Mouse (Mus musculus): Measurements from ENCODE around the gene Smad3. TPM values are rescaled to one million over a fixed set of nuclear protein-coding genes. Genes with fewer than 3 reads are reported as not detected.

Gene Smad3
- polyA plus RNA-seq, 1 experiment from 2014 or later, result 27.7 TPM

GRCm38 (mm10) chr9:63707816-63708588 is 49.8 kb downstream of the Smad3 start:
- H3K36me3 ChIP-seq, result peaks cover 42% of the 10 kb centered on the region
- no peak for DNase-seq (ENCODE audit: low spot score)
- H3K27me3 ChIP-seq (ENCODE audit: low read depth, poor library complexity, severe bottlenecking), result no peaks in the 10 kb centered on the region
- peaks cover 49% of the 10 kb centered on the region for H3K4me1 ChIP-seq
- H3K4me3 ChIP-seq, result no peak overlapping the region
- 84% methylated on average over 9 of the region's 9 CpGs for WGBS
- H3K27ac ChIP-seq, result 0 out of 2 replicates have a peak overlapping the region, but pooled peaks have one; percentile 6
- 0 out of 2 replicates have a peak, but pooled peaks cover 7% of the 10 kb centered on the region for H3K9me3 ChIP-seq (replicated peaks)

GRCm38 (mm10) chr9:63706152-63706733 is 51.6 kb downstream of the Smad3 start:
- Histone ChIP-seq H3K36me3 (peaks cover 32% of the 10 kb centered on the region), H3K9me3 (replicated peaks) (0 out of 2 replicates have a peak, but pooled peaks cover 7% of the 10 kb centered on the region), H3K27ac (peak overlapping the region; percentile 56), H3K27me3 (ENCODE audit: low read depth, poor library complexity, severe bottlenecking) (no peaks in the 10 kb centered on the region), H3K4me3 (no peak overlapping the region), H3K4me1 (peaks cover 58% of the 10 kb centered on the region)
- no peak for DNase-seq (ENCODE audit: low spot score)
- WGBS, result 43% methylated on average over 9 of the region's 9 CpGs

DNA sequence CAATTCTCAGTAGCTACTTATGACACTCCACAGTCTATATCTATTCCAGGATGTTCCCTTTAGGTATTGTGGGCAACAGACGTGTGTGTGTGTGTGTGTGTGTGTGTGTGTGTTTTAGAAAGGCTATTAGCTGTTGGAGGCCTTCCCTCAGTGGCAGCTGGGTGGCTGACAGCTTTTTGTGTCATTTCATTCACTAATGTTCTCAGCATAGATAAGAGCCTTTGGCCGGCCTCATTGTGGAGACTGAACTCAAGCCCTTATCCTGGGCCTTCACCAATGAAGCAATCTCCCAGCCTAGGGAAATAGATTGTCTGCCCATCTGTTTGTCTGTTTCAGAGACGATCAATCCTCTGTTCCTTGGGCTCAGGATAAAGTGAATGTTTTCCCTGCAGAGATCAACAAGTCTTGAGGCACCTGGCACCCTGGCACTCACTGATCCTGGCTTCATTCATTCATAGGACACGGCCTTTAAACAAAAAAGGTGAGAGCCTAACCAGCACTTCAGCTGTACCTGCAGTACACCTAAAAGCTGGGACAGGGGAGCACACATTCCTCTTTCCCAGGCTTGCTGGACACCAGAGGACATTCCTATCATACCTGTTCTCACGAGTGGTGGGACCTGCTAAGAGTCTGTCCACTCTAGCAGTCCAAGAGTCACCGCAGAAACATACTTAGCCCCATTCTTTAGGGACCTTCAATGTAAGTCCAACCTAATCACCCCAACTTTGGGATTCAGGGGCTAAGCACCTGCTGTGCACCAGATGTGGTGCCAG is 52.6 kb downstream of the Smad3 start:
- Histone ChIP-seq H3K27ac (no peak overlapping the region), H3K4me1 (peaks cover 67% of the 10 kb centered on the region)
- WGBS, result 80% methylated on average over 6 of the region's 6 CpGs

DNA sequence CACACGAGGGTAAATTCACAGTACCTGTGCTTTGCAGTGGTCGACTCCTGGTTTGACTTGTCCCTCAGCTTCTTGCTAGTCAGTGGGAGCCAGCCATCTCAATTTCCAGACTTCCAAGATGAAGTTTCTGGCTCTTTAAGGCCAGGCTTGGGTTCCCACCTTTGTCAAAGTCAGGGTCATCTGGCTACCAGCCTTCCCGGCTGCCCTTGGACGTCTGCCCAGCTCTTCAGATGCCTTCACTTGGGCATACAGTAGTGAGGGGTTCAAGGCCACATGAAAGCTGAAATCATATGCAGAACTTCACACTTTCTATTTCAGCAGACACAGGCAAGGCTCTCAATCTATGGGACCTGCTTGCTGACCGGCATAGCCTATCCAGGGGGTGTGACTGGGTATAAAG is 53.7 kb downstream of the Smad3 start:
- DNase-seq (ENCODE audit: low spot score), result no peak
- Histone ChIP-seq H3K27ac (no peak overlapping the region), H3K27me3 (ENCODE audit: low read depth, poor library complexity, severe bottlenecking) (no peaks in the 10 kb centered on the region), H3K9me3 (replicated peaks) (no peaks in the 10 kb centered on the region), H3K4me3 (no peak overlapping the region), H3K4me1 (peaks cover 77% of the 10 kb centered on the region), H3K36me3 (peaks cover 10% of the 10 kb centered on the region)
- WGBS, result 91% methylated on average over 5 of the region's 5 CpGs

More for the DNA sequence above, 52.6 kb downstream of the Smad3 start:
- no peak overlapping the region for H3K4me3 ChIP-seq
- 0 out of 2 replicates have a peak, but pooled peaks cover 7% of the 10 kb centered on the region for H3K9me3 ChIP-seq (replicated peaks)
- H3K36me3 ChIP-seq, result peaks cover 21% of the 10 kb centered on the region
- H3K27me3 ChIP-seq (ENCODE audit: low read depth, poor library complexity, severe bottlenecking), result no peaks in the 10 kb centered on the region
- DNase-seq (ENCODE audit: low spot score), result no peak

GRCm38 (mm10) chr9:63703236-63703785 is 54.5 kb downstream of the Smad3 start:
- H3K27ac ChIP-seq, result no peak overlapping the region
- H3K27me3 ChIP-seq (ENCODE audit: low read depth, poor library complexity, severe bottlenecking), result no peaks in the 10 kb centered on the region
- peaks cover 82% of the 10 kb centered on the region for H3K4me1 ChIP-seq
- DNase-seq (ENCODE audit: low spot score), result no peak
- peaks cover 5% of the 10 kb centered on the region for H3K36me3 ChIP-seq
- no peaks in the 10 kb centered on the region for H3K9me3 ChIP-seq (replicated peaks)
- WGBS, result 88% methylated on average over 7 of the region's 7 CpGs
- H3K4me3 ChIP-seq, result no peak overlapping the region

DNA sequence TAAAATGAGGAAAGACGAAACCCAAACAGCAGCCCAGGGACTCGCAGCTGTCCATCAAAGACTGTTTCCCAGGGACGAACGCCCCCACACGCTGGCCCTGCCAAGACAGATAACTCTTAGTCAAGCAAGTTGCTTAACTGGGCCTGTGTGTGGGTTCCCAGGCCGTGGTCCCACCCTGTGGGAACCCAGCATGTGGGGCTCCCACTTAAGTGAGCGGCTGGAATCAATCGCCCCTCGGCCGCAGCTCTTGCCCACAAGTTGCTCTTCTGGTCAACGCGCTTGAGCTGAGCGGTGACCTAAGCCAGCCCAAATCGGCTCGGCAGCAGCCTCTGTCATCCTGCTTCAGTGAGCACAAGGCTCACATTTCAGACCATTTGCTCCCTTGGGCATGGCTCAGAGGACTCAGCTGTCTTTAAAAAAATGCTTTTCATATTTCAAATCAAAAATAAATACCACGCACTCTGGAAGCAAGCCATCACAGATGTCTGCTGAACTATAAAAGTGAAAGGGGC is 55.2 kb downstream of the Smad3 start:
- Histone ChIP-seq H3K4me3 (no peak overlapping the region), H3K36me3 (peaks cover 5% of the 10 kb centered on the region), H3K27me3 (ENCODE audit: low read depth, poor library complexity, severe bottlenecking) (no peaks in the 10 kb centered on the region), H3K27ac (0 out of 2 replicates have a peak overlapping the region, but pooled peaks have one; percentile 19), H3K9me3 (replicated peaks) (no peaks in the 10 kb centered on the region), H3K4me1 (peaks cover 82% of the 10 kb centered on the region)
- WGBS, result 68% methylated on average over 16 of the region's 16 CpGs
- no peak for DNase-seq (ENCODE audit: low spot score)

DNA sequence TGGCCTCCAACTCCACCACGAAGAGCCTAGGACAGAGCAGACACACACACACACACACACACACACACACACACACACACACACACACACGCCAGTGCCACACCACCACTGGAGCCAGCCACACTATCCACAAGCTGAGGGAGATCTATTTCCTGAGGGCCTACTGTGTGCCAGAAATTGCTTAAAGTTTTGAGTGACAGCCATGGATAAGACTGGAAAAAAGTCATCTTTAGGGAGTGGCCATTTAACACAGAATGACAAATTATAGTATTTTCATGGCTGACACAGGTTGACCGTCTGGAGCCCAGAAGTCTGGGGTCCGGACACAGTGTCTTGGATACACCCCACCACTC is 55.9 kb downstream of the Smad3 start:
- no peak for DNase-seq (ENCODE audit: low spot score)
- Histone ChIP-seq H3K27me3 (ENCODE audit: low read depth, poor library complexity, severe bottlenecking) (no peaks in the 10 kb centered on the region), H3K4me1 (peaks cover 82% of the 10 kb centered on the region), H3K9me3 (replicated peaks) (no peaks in the 10 kb centered on the region), H3K27ac (peak overlapping the region; percentile 61; the same call in 1 of the 2 replicates), H3K4me3 (no peak overlapping the region), H3K36me3 (peaks cover 5% of the 10 kb centered on the region)
- WGBS, result 78% methylated on average over 4 of the region's 4 CpGs

DNA sequence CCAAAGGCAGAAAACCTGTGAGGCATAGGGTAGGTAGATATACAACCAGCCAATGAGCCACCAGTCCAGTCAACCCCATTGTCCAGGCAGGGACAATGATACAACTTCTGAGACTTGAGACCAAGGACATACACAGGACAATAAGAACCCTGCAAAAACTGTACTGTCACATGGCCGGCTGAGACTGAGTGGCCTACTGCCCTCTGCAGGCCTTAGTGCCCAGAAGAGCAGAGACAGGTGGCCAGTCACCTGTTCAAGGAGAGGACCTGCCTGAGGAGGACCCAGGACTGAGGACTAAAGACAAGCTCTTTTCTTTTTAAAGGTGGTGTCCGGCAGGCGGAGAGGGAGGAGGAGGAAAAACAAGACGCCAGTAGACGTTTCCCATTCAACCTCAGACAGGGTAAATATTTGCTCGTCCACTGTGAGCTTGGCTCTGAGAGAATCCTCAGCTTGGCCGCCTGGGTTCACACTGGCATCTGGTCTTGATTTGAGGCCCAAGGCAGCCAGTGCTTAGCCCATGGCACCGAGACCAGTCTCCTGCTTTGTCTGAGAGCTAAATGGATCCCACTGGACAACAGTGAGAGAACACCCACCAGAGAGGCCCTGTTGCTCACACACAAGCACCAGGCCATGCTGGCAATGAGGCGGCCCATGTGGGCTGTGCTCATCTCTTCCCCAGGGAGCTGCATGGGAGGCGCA is 56.4 kb downstream of the Smad3 start:
- no peak for DNase-seq (ENCODE audit: low spot score)
- Histone ChIP-seq H3K4me3 (no peak overlapping the region), H3K27ac (peak overlapping the region; percentile 61; the same call in 1 of the 2 replicates), H3K27me3 (ENCODE audit: low read depth, poor library complexity, severe bottlenecking) (no peaks in the 10 kb centered on the region), H3K9me3 (replicated peaks) (no peaks in the 10 kb centered on the region), H3K4me1 (peaks cover 82% of the 10 kb centered on the region), H3K36me3 (peaks cover 5% of the 10 kb centered on the region)
- 70% methylated on average over 10 of the region's 10 CpGs for WGBS

GRCm38 (mm10) chr9:63699145-63699544 is 58.6 kb downstream of the Smad3 start:
- WGBS, result 82% methylated on average over 4 of the region's 4 CpGs
- Histone ChIP-seq H3K4me3 (no peak overlapping the region), H3K36me3 (peaks cover 5% of the 10 kb centered on the region; the same call in 1 of the 2 replicates), H3K27me3 (ENCODE audit: low read depth, poor library complexity, severe bottlenecking) (no peaks in the 10 kb centered on the region), H3K27ac (no peak overlapping the region), H3K4me1 (peaks cover 85% of the 10 kb centered on the region), H3K9me3 (replicated peaks) (no peaks in the 10 kb centered on the region)
- no peak for DNase-seq (ENCODE audit: low spot score)

DNA sequence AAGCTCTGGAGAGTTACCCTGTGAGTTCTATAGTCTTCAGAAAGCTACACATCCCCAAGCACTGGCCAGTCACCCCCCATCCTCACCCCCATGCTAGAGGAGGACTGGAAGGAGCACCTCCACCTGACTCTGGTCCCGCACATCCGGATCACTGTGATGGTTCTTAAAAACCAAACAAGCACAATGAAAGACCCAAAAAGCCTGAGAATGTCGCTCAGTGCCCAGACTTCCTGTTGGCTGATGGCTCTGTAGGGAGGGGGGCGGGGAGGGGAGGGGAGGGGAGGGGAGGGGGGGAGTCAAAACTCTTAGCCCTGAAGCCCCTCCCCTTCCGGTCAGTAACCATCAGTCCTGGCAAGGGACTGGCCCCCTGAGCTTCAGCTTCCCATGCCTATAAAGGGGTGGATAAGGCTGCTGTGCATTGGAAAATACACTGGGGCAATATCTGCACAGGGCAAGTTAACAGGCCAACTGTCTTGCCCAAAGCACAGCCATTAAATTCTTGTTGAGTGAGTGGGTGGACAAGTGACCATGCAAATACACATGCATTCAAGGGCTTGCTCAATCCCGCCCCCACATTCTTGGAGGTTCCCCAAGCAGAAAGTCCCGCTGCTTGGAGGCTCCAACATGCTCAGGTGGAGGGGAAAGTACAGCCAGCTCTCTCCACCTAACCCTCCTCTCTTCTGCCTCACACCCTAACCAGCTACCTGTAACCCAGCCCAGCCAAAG is 59.3 kb downstream of the Smad3 start:
- Histone ChIP-seq H3K27ac (peak overlapping the region; percentile 75), H3K9me3 (replicated peaks) (no peaks in the 10 kb centered on the region), H3K36me3 (peaks cover 5% of the 10 kb centered on the region; the same call in 1 of the 2 replicates), H3K27me3 (ENCODE audit: low read depth, poor library complexity, severe bottlenecking) (no peaks in the 10 kb centered on the region), H3K4me1 (peaks cover 85% of the 10 kb centered on the region), H3K4me3 (no peak overlapping the region)
- no peak for DNase-seq (ENCODE audit: low spot score)
- 64% methylated on average over 6 of the region's 7 CpGs for WGBS

DNA sequence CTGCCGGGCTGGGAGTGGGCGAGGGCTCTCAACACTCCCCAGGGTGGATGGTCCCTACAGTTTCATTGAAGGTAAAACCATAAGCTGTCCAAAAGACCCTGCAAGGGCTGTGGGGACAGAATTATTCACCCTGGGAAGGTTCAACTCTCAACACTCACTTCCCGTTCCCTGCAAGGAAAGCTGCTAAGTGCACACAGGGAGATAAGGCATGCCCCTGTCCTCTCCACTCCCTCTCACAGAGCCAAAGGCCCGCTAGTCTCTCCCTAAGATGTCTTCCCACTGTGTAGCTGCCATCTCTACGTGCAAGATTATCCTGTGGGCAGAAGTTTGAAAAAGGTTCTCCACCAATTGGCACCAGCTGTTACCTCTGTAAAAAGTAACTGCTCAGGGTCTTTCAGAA is 60.2 kb downstream of the Smad3 start:
- Histone ChIP-seq H3K27me3 (ENCODE audit: low read depth, poor library complexity, severe bottlenecking) (no peaks in the 10 kb centered on the region), H3K36me3 (peaks cover 3% of the 10 kb centered on the region), H3K4me1 (peaks cover 76% of the 10 kb centered on the region), H3K9me3 (replicated peaks) (no peaks in the 10 kb centered on the region), H3K4me3 (no peak overlapping the region), H3K27ac (peak overlapping the region; percentile 75)
- 61% methylated on average over 5 of the region's 5 CpGs for WGBS
- DNase-seq (ENCODE audit: low spot score), result no peak
